Mouse (Mus musculus) lung, adult 18-20 months (tissue): ENCODE measurements around the gene Naip5.
"Not testable (repeated sequence)": the region's sequence is repeated elsewhere in the genome, so short reads cannot be mapped to it uniquely, and the experiment has no call there.

ENCODE experiments used
- DNase-seq, 2 experiments: peaks; one replicate each; pipeline ENCODE4 v3.0.0; 2022; ENCODE audit warnings: mixed read lengths in 2 of 2

The Naip5 gene

GRCm38 (mm10) chr13:100246223-100246622 lies at the start of gene Naip5:
Naip5 (minus strand) TSS chr13:100246323.
- DNase-seq = not testable (repeated sequence)

- no peak for DNase-seq
Measured at GRCm38 (mm10) chr13:100284611-100285010, 38.5 kb upstream of the Naip5 start.

GRCm38 (mm10) chr13:100271474-100272132 lies 25.5 kb upstream of the Naip5 start:
- not testable (repeated sequence) for DNase-seq

- DNase-seq = not testable (repeated sequence)
Measured at GRCm38 (mm10) chr13:100256996-100257395, 10.9 kb upstream of the Naip5 start.

- DNase-seq = not testable (repeated sequence)
Measured at GRCm38 (mm10) chr13:100255925-100256324, 9.8 kb upstream of the Naip5 start.

- DNase-seq = not testable (repeated sequence)
Measured at GRCm38 (mm10) chr13:100251897-100252296, 5.8 kb upstream of the Naip5 start.

- peak in 1 of 2 experiments; percentile 9 for DNase-seq
Measured at GRCm38 (mm10) chr13:100246896-100247519, 885 bp upstream of the Naip5 start.

GRCm38 (mm10) chr13:100243702-100244101 lies 2.4 kb downstream of the Naip5 start:
- no peak for DNase-seq

- DNase-seq = not testable (repeated sequence)
Measured at GRCm38 (mm10) chr13:100213683-100214082, 32.4 kb downstream of the Naip5 start.

- DNase-seq = peak; percentile 4 to 16
Measured at GRCm38 (mm10) chr13:100210540-100210939, 35.6 kb downstream of the Naip5 start.

- DNase-seq = no peak
Measured at GRCm38 (mm10) chr13:100203319-100203718, 42.8 kb downstream of the Naip5 start.

GRCm38 (mm10) chr13:100201659-100202333 lies 44.3 kb downstream of the Naip5 start, which contains the start of gene Naip2:
Naip2 (minus strand) TSS chr13:100202092.
- peak; percentile 14 to 15 for DNase-seq

- DNase-seq = no peak
Measured at GRCm38 (mm10) chr13:100200778-100201177, 45.3 kb downstream of the Naip5 start.

GRCm38 (mm10) chr13:100195421-100195820 lies 50.7 kb downstream of the Naip5 start:
- no peak for DNase-seq

- peak in 1 of 2 experiments; percentile 4 for DNase-seq
Measured at GRCm38 (mm10) chr13:100183111-100183510, 63.0 kb downstream of the Naip5 start.

- not testable (repeated sequence) for DNase-seq
Measured at GRCm38 (mm10) chr13:100174360-100174759, 71.8 kb downstream of the Naip5 start.

GRCm38 (mm10) chr13:100166378-100166777 lies 79.7 kb downstream of the Naip5 start:
- DNase-seq = not testable (repeated sequence)

- DNase-seq = not testable (repeated sequence)
Measured at GRCm38 (mm10) chr13:100162467-100162866, 83.7 kb downstream of the Naip5 start.
